Mouse (Mus musculus) bone marrow, adult 2 months (tissue): ENCODE measurements at regions not wholly inside any gene's neighbourhood (a gene's known extent, or its start where the extent isn't known, plus 50 kb on each side); places are given as distances from the start of the nearest gene placed in this dataset.

Experiments
- CTCF ChIP-seq: fragments of 200-500 bp; IDR thresholded peaks from 2 replicates; pipeline ENCODE4 v1.5.1; 2011; ENCODE audit warnings: low read length, control low read depth; ENCODE audit not compliant: control insufficient read depth, insufficient read depth
- POLR2A ChIP-seq: fragments of 200-500 bp; IDR thresholded peaks from 2 replicates; pipeline ENCODE4 v1.6.1; 2011; ENCODE audit warnings: low read depth, mild to moderate bottlenecking, control low read depth, low read length, borderline replicate concordance; ENCODE audit not compliant: control insufficient read depth

- TF ChIP-seq CTCF (no peak), POLR2A (no peak)
Observed at GRCm38 (mm10) chr14:120607801-120608200, 129.6 kb downstream of the Rap2a start.
